ENCODE assay signal across 17 mouse cellular contexts in genomic region chr5:66054394-66054793, GRCm38 (mm10). TPM values are rescaled to one million over a fixed set of nuclear protein-coding genes. Genes with fewer than 3 reads are reported as not detected.
DNase-seq lines count a peak whose midpoint lies in the region; ATAC-seq and TF ChIP-seq lines count a peak whose summit lies in the region.
"Had no signal": no experiment of that assay in that cellular context is flagged by ENCODE, and none has a peak within 500 bp of the region (broad histone marks: within the 10 kb centered on the region; RNA-seq: fewer than 3 reads in every experiment).

No protein-coding gene starts in this region.

- WGBS in intestine, embryonic 15.5 days, result 45% methylated on average over 9 of the region's 9 CpGs
- WGBS in liver, embryonic 13.5 days (ENCODE audit: insufficient replicate concordance), result 59% methylated on average over 9 of the region's 9 CpGs

- no peaks in the 10 kb centered on the region for H3K4me1 ChIP-seq in intestine, embryonic 15.5 days (replicated peaks)
- no peaks in the 10 kb centered on the region; the same call in none of the 2 replicates for H3K4me1 ChIP-seq in liver, embryonic 13.5 days (replicated peaks)
- H3K4me1 ChIP-seq: heart, embryonic 13.5 days; hindbrain, embryonic 13.5 days; midbrain, embryonic 13.5 days had no signal

- peak; percentile 74 for ATAC-seq in intestine, embryonic 15.5 days
- ATAC-seq in liver, embryonic 13.5 days (ENCODE audit: low read depth), result no peak
- ATAC-seq: lung, postnatal 0 days; midbrain, embryonic 13.5 days; Patski had no signal

- peak overlapping the region; percentile 32; the same call in 1 of the 2 replicates for H3K9ac ChIP-seq in intestine, embryonic 15.5 days
- H3K9ac ChIP-seq in liver, embryonic 13.5 days, result no peak overlapping the region
- H3K9ac ChIP-seq: heart, embryonic 13.5 days; hindbrain, embryonic 13.5 days; midbrain, embryonic 13.5 days had no signal

- H3K4me2 ChIP-seq in intestine, embryonic 15.5 days (replicated peaks), result no peak overlapping the region
- no peak overlapping the region for H3K4me2 ChIP-seq in liver, embryonic 13.5 days
- H3K4me2 ChIP-seq: heart, embryonic 13.5 days; hindbrain, embryonic 13.5 days; midbrain, embryonic 13.5 days had no signal

- no peaks in the 10 kb centered on the region for H3K36me3 ChIP-seq in intestine, embryonic 15.5 days
- H3K36me3 ChIP-seq in liver, embryonic 13.5 days, result peaks cover 3% of the 10 kb centered on the region; the same call in 1 of the 2 replicates
- H3K36me3 ChIP-seq: heart, embryonic 13.5 days; hindbrain, embryonic 13.5 days; midbrain, embryonic 13.5 days had no signal

- no peaks in the 10 kb centered on the region for H3K9me3 ChIP-seq in intestine, embryonic 15.5 days
- no peaks in the 10 kb centered on the region for H3K9me3 ChIP-seq in liver, embryonic 13.5 days (replicated peaks)
- H3K9me3 ChIP-seq: heart, embryonic 13.5 days; hindbrain, embryonic 13.5 days; midbrain, embryonic 13.5 days had no signal

- DNase-seq in ES-CJ7 (ENCODE audit: low read depth, low spot score), result peak; percentile 66
- peak; percentile 86 for DNase-seq in kidney, postnatal 14 days
- DNase-seq in liver, embryonic 13.5 days, result no peak
- DNase-seq in layer of hippocampus, adult 9-11 months, result no peak
- no peak for DNase-seq in retina, embryonic 14.5 days (ENCODE audit: low spot score)
- no peak for DNase-seq in layer of hippocampus, adult 2 months (ENCODE audit: low spot score in 2 of 2)
- no peak for DNase-seq in cerebellum, postnatal 4 days (ENCODE audit: low spot score in 2 of 2)
- DNase-seq: cerebellum, adult 2 months; thymus, postnatal 4 days had no signal

- H3K27ac ChIP-seq in intestine, embryonic 15.5 days, result no peak overlapping the region
- no peak overlapping the region for H3K27ac ChIP-seq in liver, embryonic 13.5 days
- no peak overlapping the region for H3K27ac ChIP-seq in layer of hippocampus, adult 2 months
- H3K27ac ChIP-seq: heart, embryonic 13.5 days; hindbrain, embryonic 13.5 days; midbrain, embryonic 13.5 days had no signal

- H3K4me3 ChIP-seq in intestine, embryonic 15.5 days (replicated peaks), result peak overlapping the region; percentile 32
- peak overlapping the region; percentile 42 for H3K4me3 ChIP-seq in liver, embryonic 13.5 days (replicated peaks)
- no peak overlapping the region for H3K4me3 ChIP-seq in layer of hippocampus, adult 2 months
- H3K4me3 ChIP-seq: heart, embryonic 13.5 days; hindbrain, embryonic 13.5 days; midbrain, embryonic 13.5 days had no signal

- H3K27me3 ChIP-seq in intestine, embryonic 15.5 days (replicated peaks), result no peaks in the 10 kb centered on the region
- H3K27me3 ChIP-seq in liver, embryonic 13.5 days, result no peaks in the 10 kb centered on the region
- H3K27me3 ChIP-seq: heart, embryonic 13.5 days; hindbrain, embryonic 13.5 days; midbrain, embryonic 13.5 days; Patski had no signal

- TF ChIP-seq CTCF in layer of hippocampus, adult 2 months (conservative IDR thresholded peaks at IDR 0.05), result no peak

RNA-seq across cellular contexts. Expression of gene 9130230L23Rik, which starts 50.3 kb away (rescaled TPM):
- polyA plus RNA-seq in intestine, embryonic 15.5 days (2015; fragmentation: Nextera tagmentation; extraction: Ambion mirVana), result 1.6 and 2.4 TPM in 2 replicates
- polyA plus RNA-seq in liver, embryonic 13.5 days (2015; fragmentation: Nextera tagmentation; extraction: Ambion mirVana), result not detected in 2 replicates
- total RNA-seq in layer of hippocampus, adult 2 months (2021), result not detected
- total RNA-seq: gastrocnemius, adult 18-20 months had no signal
- polyA plus RNA-seq: cerebellum, adult 2 months; heart, embryonic 13.5 days; neural tube, embryonic 14.5 days; Patski had no signal

Comparison
In these comparisons a context has a peak if more than half of its experiments do, and no peak if none do; other contexts are left out.
1. DNase-seq: peak in ES-CJ7 (single experiment) and kidney, postnatal 14 days (single experiment); none in liver, embryonic 13.5 days (single experiment), layer of hippocampus, adult 9-11 months (single experiment), retina, embryonic 14.5 days (single experiment), layer of hippocampus, adult 2 months (0 of 2) and cerebellum, postnatal 4 days (0 of 2).